Mouse (Mus musculus) liver, embryonic 11.5 days (tissue): Measurements from ENCODE around the gene 1700067P10Rik. TPM values are rescaled to one million over a fixed set of nuclear protein-coding genes. Genes with fewer than 3 reads are reported as not detected.

Experiments
- ATAC-seq: fragments of 200-750 bp; cut with Nextera tagmentation; replicated peaks from 2 replicates; pipeline ENCODE4 v1.8.0; 2017; ENCODE audit warnings: moderate number of reproducible peaks, mild to moderate bottlenecking, moderate TSS enrichment, moderate library complexity; ENCODE audit not compliant: low FRiP score
- DNase-seq: peaks from one replicate; pipeline ENCODE4 v3.0.0-alpha.2; 2017; ENCODE audit warnings: low spot score
- H3K27ac ChIP-seq: fragments of 300-500 bp; sonication (generic); 2 replicates; pipeline ENCODE4 v1.5.1; 2014; ENCODE audit warnings: mild to moderate bottlenecking, low read depth, low read length, control low read depth
- H3K27me3 ChIP-seq: fragments of 300-500 bp; sonication (generic); replicated peaks from 2 replicates; pipeline ENCODE4 v1.6.1; 2014; ENCODE audit warnings: low read length, mixed read lengths; ENCODE audit not compliant: control insufficient read depth, insufficient read depth
- H3K36me3 ChIP-seq: fragments of 300-500 bp; sonication (generic); 2 replicates; pipeline ENCODE4 v1.6.1; 2014; ENCODE audit warnings: mild to moderate bottlenecking, low read length, moderate library complexity, mixed read lengths; ENCODE audit not compliant: control insufficient read depth, insufficient read depth
- H3K4me1 ChIP-seq: fragments of 300-500 bp; sonication (generic); replicated peaks from 2 replicates; pipeline ENCODE4 v1.6.1; 2014; ENCODE audit warnings: low read length, mixed read lengths; ENCODE audit not compliant: control insufficient read depth, insufficient read depth
- H3K4me2 ChIP-seq: fragments of 300-500 bp; sonication (generic); 2 replicates; pipeline ENCODE4 v1.6.1; 2014; ENCODE audit warnings: mild to moderate bottlenecking, control low read depth, moderate library complexity
- H3K4me3 ChIP-seq: fragments of 300-500 bp; sonication (generic); 2 replicates; pipeline ENCODE4 v1.5.1; 2014; ENCODE audit warnings: low read depth, low read length, control low read depth
- H3K9ac ChIP-seq: fragments of 300-500 bp; sonication (generic); 2 replicates; pipeline ENCODE4 v1.6.1; 2014; ENCODE audit warnings: low read depth, low read length, control low read depth
- H3K9me3 ChIP-seq: fragments of 300-500 bp; sonication (generic); 2 replicates; pipeline ENCODE4 v1.6.1; 2016; ENCODE audit warnings: low read length, inconsistent platforms, mixed read lengths; ENCODE audit not compliant: control insufficient read depth
- WGBS: fragments of 180-500 bp; shearing (Covaris S2); extraction: QIAGEN DNeasy Blood & Tissue Kit; methylation state at CpG from one replicate; pipeline ENCODE4 v1.1.7; 2014; 5-methylcytosine and 5-hydroxymethylcytosine counted together
- polyA plus RNA-seq: library from polyadenylated mRNA; unstranded; fragments of >200 nt; fragmentation: Nextera tagmentation; extraction: Ambion mirVana; gene quantifications from 2 replicates; pipeline ENCODE4 v1.2.1, GENCODE M21; 2014

The 1700067P10Rik gene
- polyA plus RNA-seq, 1 experiment from 2014 or later, result not detected

GRCm38 (mm10) chr17:48055076-48055816 is 33.9 kb upstream of the 1700067P10Rik start:
- no peak overlapping the region for H3K4me3 ChIP-seq
- H3K4me1 ChIP-seq, result peaks cover 3% of the 10 kb centered on the region; the same call in 1 of the 2 replicates
- H3K9me3 ChIP-seq, result no peaks in the 10 kb centered on the region
- ATAC-seq, result no peak
- no peak overlapping the region for H3K4me2 ChIP-seq
- whole genome bisulfite sequencing, result 47% methylated on average over 20 of the region's 20 CpGs
- no peaks in the 10 kb centered on the region for H3K36me3 ChIP-seq
- H3K27me3 ChIP-seq, result peaks cover 30% of the 10 kb centered on the region
- no peak overlapping the region for H3K9ac ChIP-seq
- no peak for DNase-seq
- no peak overlapping the region for H3K27ac ChIP-seq

- ATAC-seq, result no peak
- peaks cover 30% of the 10 kb centered on the region for H3K27me3 ChIP-seq
- no peak overlapping the region for H3K27ac ChIP-seq
- no peaks in the 10 kb centered on the region for H3K36me3 ChIP-seq
- no peak overlapping the region for H3K9ac ChIP-seq
- DNase-seq, result no peak
- no peak overlapping the region for H3K4me3 ChIP-seq
- H3K4me2 ChIP-seq, result no peak overlapping the region
- H3K9me3 ChIP-seq, result no peaks in the 10 kb centered on the region
- no peaks in the 10 kb centered on the region; the same call in 1 of the 2 replicates for H3K4me1 ChIP-seq
- WGBS, result 8% methylated on average over 12 of the region's 12 CpGs
Observed at GRCm38 (mm10) chr17:48057382-48057781, 31.7 kb upstream of the 1700067P10Rik start.

GRCm38 (mm10) chr17:48064196-48064843 is 24.8 kb upstream of the 1700067P10Rik start:
- Histone ChIP-seq H3K4me2 (no peak overlapping the region), H3K4me1 (no peaks in the 10 kb centered on the region), H3K27ac (no peak overlapping the region), H3K36me3 (no peaks in the 10 kb centered on the region), H3K27me3 (no peaks in the 10 kb centered on the region; the same call in 1 of the 2 replicates), H3K4me3 (no peak overlapping the region), H3K9ac (no peak overlapping the region), H3K9me3 (no peaks in the 10 kb centered on the region)
- no peak for DNase-seq
- ATAC-seq, result no peak
- WGBS, result 43% methylated on average over 10 of the region's 10 CpGs

GRCm38 (mm10) chr17:48065081-48065501 is 24.0 kb upstream of the 1700067P10Rik start:
- Histone ChIP-seq H3K9ac (no peak overlapping the region), H3K27me3 (no peaks in the 10 kb centered on the region), H3K9me3 (no peaks in the 10 kb centered on the region), H3K4me3 (no peak overlapping the region), H3K4me2 (no peak overlapping the region), H3K4me1 (no peaks in the 10 kb centered on the region), H3K27ac (no peak overlapping the region), H3K36me3 (no peaks in the 10 kb centered on the region)
- DNase-seq (no peak), ATAC-seq (no peak)
- 51% methylated on average over 5 of the region's 5 CpGs for WGBS

- Histone ChIP-seq H3K4me2 (no peak overlapping the region), H3K36me3 (no peaks in the 10 kb centered on the region), H3K27ac (no peak overlapping the region), H3K27me3 (no peaks in the 10 kb centered on the region), H3K4me1 (no peaks in the 10 kb centered on the region), H3K4me3 (no peak overlapping the region), H3K9me3 (no peaks in the 10 kb centered on the region), H3K9ac (no peak overlapping the region)
- 71% methylated on average over 10 of the region's 10 CpGs for WGBS
- ATAC-seq (no peak), DNase-seq (no peak)
Observed at GRCm38 (mm10) chr17:48067083-48067614, 22.0 kb upstream of the 1700067P10Rik start.

GRCm38 (mm10) chr17:48067729-48068128 is 21.4 kb upstream of the 1700067P10Rik start:
- Histone ChIP-seq H3K9ac (no peak overlapping the region), H3K4me3 (no peak overlapping the region), H3K4me1 (no peaks in the 10 kb centered on the region), H3K9me3 (no peaks in the 10 kb centered on the region), H3K4me2 (no peak overlapping the region), H3K36me3 (no peaks in the 10 kb centered on the region), H3K27ac (no peak overlapping the region), H3K27me3 (no peaks in the 10 kb centered on the region)
- 43% methylated on average over 5 of the region's 5 CpGs for WGBS
- DNase-seq, result no peak
- ATAC-seq, result no peak

GRCm38 (mm10) chr17:48080626-48081025 is 8.5 kb upstream of the 1700067P10Rik start:
- no peak overlapping the region for H3K27ac ChIP-seq
- ATAC-seq (no peak), DNase-seq (no peak)
- no peak overlapping the region for H3K9ac ChIP-seq
- H3K4me2 ChIP-seq, result no peak overlapping the region
- no peaks in the 10 kb centered on the region for H3K27me3 ChIP-seq
- 37% methylated on average over 3 of the region's 3 CpGs for WGBS
- H3K36me3 ChIP-seq, result no peaks in the 10 kb centered on the region
- no peak overlapping the region for H3K4me3 ChIP-seq
- no peaks in the 10 kb centered on the region for H3K4me1 ChIP-seq
- no peaks in the 10 kb centered on the region for H3K9me3 ChIP-seq

GRCm38 (mm10) chr17:48089446-48089845 is 327 bp downstream of the 1700067P10Rik start:
- ATAC-seq (no peak), DNase-seq (no peak)
- Histone ChIP-seq H3K4me3 (no peak overlapping the region), H3K4me2 (no peak overlapping the region), H3K9ac (no peak overlapping the region), H3K27me3 (peaks cover 11% of the 10 kb centered on the region), H3K4me1 (no peaks in the 10 kb centered on the region), H3K27ac (no peak overlapping the region), H3K36me3 (no peaks in the 10 kb centered on the region), H3K9me3 (peaks cover 4% of the 10 kb centered on the region; the same call in 1 of the 2 replicates)
- WGBS, result 71% methylated on average over 2 of the region's 2 CpGs
